Mouse (Mus musculus): ENCODE data around the gene Dennd5b. TPM values are rescaled to one million over a fixed set of nuclear protein-coding genes. Genes with fewer than 3 reads are reported as not detected.

Dennd5b gene
- polyA plus RNA-seq (2014; fragmentation: Nextera tagmentation; extraction: Ambion mirVana) = 11.3 and 11.4 TPM in 2 replicates

DNA sequence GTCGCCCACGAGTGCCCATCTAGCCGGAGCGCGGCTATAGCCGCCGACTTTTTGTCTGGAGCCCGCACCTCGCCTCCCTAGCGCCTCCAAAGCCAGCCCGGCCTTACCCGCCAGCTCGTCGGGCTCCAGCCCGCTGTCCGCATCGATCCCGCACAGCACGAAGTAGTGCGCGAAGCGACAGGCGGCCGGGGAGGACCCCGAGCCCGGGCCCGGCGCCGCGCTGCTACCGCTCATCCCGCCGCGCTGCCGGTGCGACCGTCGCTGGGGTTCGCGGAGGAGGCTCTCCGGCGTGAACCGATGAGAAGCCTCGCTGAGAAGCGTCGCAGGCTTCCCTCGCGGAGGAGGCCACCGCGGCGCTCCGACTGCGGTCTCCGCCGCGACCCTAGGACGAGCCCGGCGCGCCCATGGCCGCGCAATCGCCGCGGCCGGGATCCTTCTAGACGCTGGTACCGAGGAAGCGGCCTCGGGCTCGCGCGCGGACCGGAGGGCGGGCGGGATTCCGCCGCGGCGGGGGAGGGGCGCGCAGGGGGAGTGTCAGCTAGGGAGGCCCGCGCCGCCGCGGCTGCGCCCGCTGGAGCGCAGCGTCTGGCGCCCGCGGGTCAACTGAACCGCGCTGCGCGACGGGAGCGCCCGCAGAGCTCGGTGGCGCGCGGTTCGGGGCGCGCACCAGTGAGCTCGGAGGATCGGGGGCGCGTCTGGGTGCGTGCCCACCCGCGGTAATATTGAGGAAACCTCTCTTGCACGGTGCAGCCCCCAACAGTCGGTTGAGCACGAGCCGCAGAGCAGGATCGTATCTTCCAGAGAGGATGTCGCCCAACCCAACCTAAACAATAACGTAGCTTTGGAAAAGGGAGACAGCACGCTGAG lies at the start of gene Dennd5b:
Gene Dennd5b (minus strand): TSS at position 605 of the 867 bp plus-strand sequence.
- no peaks in the 10 kb centered on the region for H3K27me3 ChIP-seq (ENCODE audit: control insufficient read depth, insufficient read depth, low read length)
- peak within 1 kb of the TSS; percentile 78 for H3K4me2 ChIP-seq (ENCODE audit: low read length)
- no peaks in the 10 kb centered on the region for H3K9me3 ChIP-seq (ENCODE audit: control insufficient read depth, low read length)
- peak within 1 kb of the TSS; percentile 87 to 95 for H3K4me3 ChIP-seq (ENCODE audit: control insufficient read depth in 1 of 2, insufficient read depth in 1 of 2, low read depth in 1 of 2, low read length in 2 of 2)
- ATAC-seq (ENCODE audit: insufficient number of reproducible peaks, insufficient read depth, low FRiP score, low read depth) = peak; percentile 94
- WGBS = under 1% methylated on average over 110 of the region's 124 CpGs
- H3K36me3 ChIP-seq (ENCODE audit: control insufficient read depth, insufficient read depth, low read length) = no peaks in the 10 kb centered on the region
- H3K9ac ChIP-seq (ENCODE audit: low read length) = peak within 1 kb of the TSS; percentile 90
- H3K27ac ChIP-seq (replicated peaks in 1 of 2; ENCODE audit: control insufficient read depth in 1 of 2, insufficient read depth in 1 of 2, low read depth in 2 of 2, low read length in 2 of 2) = peak within 1 kb of the TSS; percentile 93 to 97
- 0 out of 4 replicates have a peak, but pooled peaks cover 0 to 4% of the 10 kb centered on the region in 2 experiments for H3K4me1 ChIP-seq (ENCODE audit: control insufficient read depth in 2 of 2, insufficient read depth in 2 of 2, low read length in 2 of 2)

DNA sequence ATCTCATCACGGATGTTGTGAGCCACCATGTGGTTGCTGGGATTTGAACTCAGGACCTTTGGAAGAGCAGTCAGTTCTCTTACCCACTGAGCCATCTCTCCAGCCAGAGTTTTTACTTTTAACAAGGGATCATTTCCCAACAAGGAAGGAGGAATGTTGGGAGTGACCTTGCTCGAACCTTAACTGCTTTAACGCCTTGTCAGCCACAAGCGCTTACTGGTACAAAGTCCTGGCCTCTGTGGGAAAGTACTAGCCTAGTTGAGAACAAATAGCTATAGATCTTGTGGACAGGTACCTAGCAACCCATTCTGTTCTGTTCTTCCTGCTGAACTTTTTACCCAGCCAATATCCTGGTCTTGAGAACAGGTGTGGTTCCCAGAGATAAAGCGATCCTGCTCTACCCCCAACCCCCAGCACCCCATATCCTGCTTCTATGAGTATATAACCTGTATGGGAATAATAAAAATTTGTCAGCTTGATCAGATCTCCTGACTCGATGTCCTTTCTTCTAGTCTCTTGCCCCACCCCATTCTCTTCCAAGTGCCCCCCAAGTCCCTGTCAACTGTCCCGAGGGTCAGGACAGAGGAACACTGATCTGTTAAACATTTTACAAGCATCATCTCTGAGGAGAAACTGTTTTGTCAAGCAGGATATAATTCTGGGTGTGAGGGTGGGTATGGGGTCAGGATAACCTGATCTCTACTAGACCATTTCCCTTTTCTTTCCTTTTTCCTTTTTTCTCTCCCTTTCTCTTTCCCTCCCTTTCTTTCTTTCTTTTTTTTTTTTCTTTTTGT lies 47.2 kb upstream of the Dennd5b start:
- no peak for ATAC-seq (ENCODE audit: insufficient number of reproducible peaks, insufficient read depth, low FRiP score, low read depth)
- no peak overlapping the region for H3K4me2 ChIP-seq (ENCODE audit: low read length)
- H3K4me3 ChIP-seq (ENCODE audit: control insufficient read depth in 1 of 2, insufficient read depth in 1 of 2, low read depth in 1 of 2, low read length in 2 of 2) = no peak overlapping the region
- H3K36me3 ChIP-seq (ENCODE audit: control insufficient read depth, insufficient read depth, low read length) = peaks cover 14% of the 10 kb centered on the region
- 84% methylated on average over 7 of the region's 7 CpGs for WGBS
- no peaks in the 10 kb centered on the region for H3K27me3 ChIP-seq (ENCODE audit: control insufficient read depth, insufficient read depth, low read length)
- peaks cover 0 to 4% of the 10 kb centered on the region in 2 experiments; a peak in 1 of 4 replicates for H3K4me1 ChIP-seq (ENCODE audit: control insufficient read depth in 2 of 2, insufficient read depth in 2 of 2, low read length in 2 of 2)
- H3K9ac ChIP-seq (ENCODE audit: low read length) = no peak overlapping the region
- H3K27ac ChIP-seq (replicated peaks in 1 of 2; ENCODE audit: control insufficient read depth in 1 of 2, insufficient read depth in 1 of 2, low read depth in 2 of 2, low read length in 2 of 2) = no peak overlapping the region
- H3K9me3 ChIP-seq (ENCODE audit: control insufficient read depth, low read length) = no peaks in the 10 kb centered on the region

DNA sequence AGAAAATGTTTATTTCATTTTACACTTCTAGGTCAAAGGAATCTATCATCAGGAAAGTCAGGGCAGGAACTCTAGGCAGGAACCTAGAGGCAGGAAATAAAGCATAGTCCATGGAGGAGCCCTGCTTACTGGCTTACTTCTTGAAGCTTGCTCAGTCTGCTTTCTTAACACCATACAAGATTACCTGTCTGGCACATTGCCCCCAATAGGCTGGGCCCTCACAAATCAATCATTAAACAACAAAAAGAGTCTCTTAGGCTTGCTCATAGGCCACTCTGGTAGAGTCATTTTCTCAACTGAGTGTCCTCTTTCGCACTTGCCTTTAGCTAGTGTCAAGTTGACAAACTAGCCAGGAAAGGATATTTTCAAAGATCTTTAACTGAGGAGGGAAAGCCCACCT lies 43.7 kb upstream of the Dennd5b start:
- ATAC-seq (ENCODE audit: insufficient number of reproducible peaks, insufficient read depth, low FRiP score, low read depth) = no peak
- H3K27me3 ChIP-seq (ENCODE audit: control insufficient read depth, insufficient read depth, low read length) = no peaks in the 10 kb centered on the region
- no peak overlapping the region for H3K27ac ChIP-seq (replicated peaks in 1 of 2; ENCODE audit: control insufficient read depth in 1 of 2, insufficient read depth in 1 of 2, low read depth in 2 of 2, low read length in 2 of 2)
- no peak overlapping the region for H3K4me3 ChIP-seq (ENCODE audit: control insufficient read depth in 1 of 2, insufficient read depth in 1 of 2, low read depth in 1 of 2, low read length in 2 of 2)
- peaks cover 0 to 6% of the 10 kb centered on the region in 2 experiments; a peak in 2 of 4 replicates for H3K4me1 ChIP-seq (ENCODE audit: control insufficient read depth in 2 of 2, insufficient read depth in 2 of 2, low read length in 2 of 2)
- peaks cover 13% of the 10 kb centered on the region for H3K36me3 ChIP-seq (ENCODE audit: control insufficient read depth, insufficient read depth, low read length)
- H3K9me3 ChIP-seq (ENCODE audit: control insufficient read depth, low read length) = no peaks in the 10 kb centered on the region
- no peak overlapping the region for H3K9ac ChIP-seq (ENCODE audit: low read length)
- no peak overlapping the region for H3K4me2 ChIP-seq (ENCODE audit: low read length)
- 100% methylated on average over 1 of the region's 1 CpGs for WGBS

GRCm38 (mm10) chr6:149141393-149142173 lies 40.1 kb upstream of the Dennd5b start:
- peak overlapping the region; percentile 69 for H3K4me2 ChIP-seq (ENCODE audit: low read length)
- ATAC-seq (ENCODE audit: insufficient number of reproducible peaks, insufficient read depth, low FRiP score, low read depth) = peak; percentile 90
- peaks cover 0 to 6% of the 10 kb centered on the region in 2 experiments; a peak in 2 of 4 replicates for H3K4me1 ChIP-seq (ENCODE audit: control insufficient read depth in 2 of 2, insufficient read depth in 2 of 2, low read length in 2 of 2)
- 3% methylated on average over 36 of the region's 36 CpGs for WGBS
- H3K9ac ChIP-seq (ENCODE audit: low read length) = peak overlapping the region; percentile 80
- H3K36me3 ChIP-seq (ENCODE audit: control insufficient read depth, insufficient read depth, low read length) = peaks cover 11% of the 10 kb centered on the region
- peak overlapping the region; percentile 49 to 80; a peak in 3 of 4 replicates for H3K27ac ChIP-seq (replicated peaks in 1 of 2; ENCODE audit: control insufficient read depth in 1 of 2, insufficient read depth in 1 of 2, low read depth in 2 of 2, low read length in 2 of 2)
- H3K4me3 ChIP-seq (ENCODE audit: control insufficient read depth in 1 of 2, insufficient read depth in 1 of 2, low read depth in 1 of 2, low read length in 2 of 2) = peak overlapping the region; percentile 57 to 74
- H3K27me3 ChIP-seq (ENCODE audit: control insufficient read depth, insufficient read depth, low read length) = no peaks in the 10 kb centered on the region
- H3K9me3 ChIP-seq (ENCODE audit: control insufficient read depth, low read length) = no peaks in the 10 kb centered on the region

- H3K9me3 ChIP-seq (ENCODE audit: control insufficient read depth, low read length) = no peaks in the 10 kb centered on the region
- no peak for ATAC-seq (ENCODE audit: insufficient number of reproducible peaks, insufficient read depth, low FRiP score, low read depth)
- H3K9ac ChIP-seq (ENCODE audit: low read length) = no peak within 1 kb of the TSS
- H3K4me1 ChIP-seq (ENCODE audit: control insufficient read depth in 2 of 2, insufficient read depth in 2 of 2, low read length in 2 of 2) = peaks cover 4 to 12% of the 10 kb centered on the region in 2 experiments
- peaks cover 3% of the 10 kb centered on the region for H3K36me3 ChIP-seq (ENCODE audit: control insufficient read depth, insufficient read depth, low read length)
- H3K27me3 ChIP-seq (ENCODE audit: control insufficient read depth, insufficient read depth, low read length) = no peaks in the 10 kb centered on the region
- no peak within 1 kb of the TSS for H3K27ac ChIP-seq (replicated peaks in 1 of 2; ENCODE audit: control insufficient read depth in 1 of 2, insufficient read depth in 1 of 2, low read depth in 2 of 2, low read length in 2 of 2)
- no peak within 1 kb of the TSS for H3K4me3 ChIP-seq (ENCODE audit: control insufficient read depth in 1 of 2, insufficient read depth in 1 of 2, low read depth in 1 of 2, low read length in 2 of 2)
- no peak within 1 kb of the TSS for H3K4me2 ChIP-seq (ENCODE audit: low read length)
- WGBS = 65% methylated on average over 1 of the region's 1 CpGs
These were observed 38.0 kb upstream of the Dennd5b start, which contains the start of gene Etfbkmt for GRCm38 (mm10) chr6:149139471-149139870. TSS of gene Etfbkmt (plus strand) at chr6:149139849.

DNA sequence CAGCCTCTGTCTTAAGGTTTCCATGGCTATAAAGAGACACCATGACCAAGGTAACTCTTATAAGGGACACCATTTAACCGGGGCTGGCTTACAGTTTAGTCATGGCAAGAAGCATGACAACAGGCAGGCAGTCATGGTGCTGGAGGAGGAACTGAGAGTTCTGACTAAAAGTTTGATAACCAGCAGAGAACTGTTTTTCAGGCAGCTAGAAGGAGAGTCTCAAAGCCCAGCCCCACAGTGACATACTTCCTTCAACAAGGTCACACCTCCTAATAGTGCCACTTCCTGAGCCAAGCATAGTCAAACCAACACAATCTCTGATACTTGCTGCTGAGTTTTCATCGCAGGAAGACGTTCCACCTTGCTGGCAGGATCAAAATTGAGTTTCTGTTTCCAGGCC lies 37.5 kb upstream of the Dennd5b start:
- Histone ChIP-seq H3K4me1 (ENCODE audit: control insufficient read depth in 2 of 2, insufficient read depth in 2 of 2, low read length in 2 of 2) (peaks cover 4 to 16% of the 10 kb centered on the region in 2 experiments), H3K27ac (replicated peaks in 1 of 2; ENCODE audit: control insufficient read depth in 1 of 2, insufficient read depth in 1 of 2, low read depth in 2 of 2, low read length in 2 of 2) (no peak overlapping the region), H3K9me3 (ENCODE audit: control insufficient read depth, low read length) (no peaks in the 10 kb centered on the region), H3K4me3 (ENCODE audit: control insufficient read depth in 1 of 2, insufficient read depth in 1 of 2, low read depth in 1 of 2, low read length in 2 of 2) (no peak overlapping the region), H3K27me3 (ENCODE audit: control insufficient read depth, insufficient read depth, low read length) (no peaks in the 10 kb centered on the region), H3K36me3 (ENCODE audit: control insufficient read depth, insufficient read depth, low read length) (no peaks in the 10 kb centered on the region), H3K4me2 (ENCODE audit: low read length) (no peak overlapping the region), H3K9ac (ENCODE audit: low read length) (no peak overlapping the region)
- 86% methylated on average over 3 of the region's 3 CpGs for WGBS
- ATAC-seq (ENCODE audit: insufficient number of reproducible peaks, insufficient read depth, low FRiP score, low read depth) = no peak

- Histone ChIP-seq H3K36me3 (ENCODE audit: control insufficient read depth, insufficient read depth, low read length) (no peaks in the 10 kb centered on the region), H3K9me3 (ENCODE audit: control insufficient read depth, low read length) (no peaks in the 10 kb centered on the region), H3K4me2 (ENCODE audit: low read length) (no peak overlapping the region), H3K27me3 (ENCODE audit: control insufficient read depth, insufficient read depth, low read length) (no peaks in the 10 kb centered on the region), H3K4me1 (ENCODE audit: control insufficient read depth in 2 of 2, insufficient read depth in 2 of 2, low read length in 2 of 2) (peaks cover 4 to 19% of the 10 kb centered on the region in 2 experiments), H3K4me3 (ENCODE audit: control insufficient read depth in 1 of 2, insufficient read depth in 1 of 2, low read depth in 1 of 2, low read length in 2 of 2) (no peak overlapping the region), H3K9ac (ENCODE audit: low read length) (no peak overlapping the region), H3K27ac (replicated peaks in 1 of 2; ENCODE audit: control insufficient read depth in 1 of 2, insufficient read depth in 1 of 2, low read depth in 2 of 2, low read length in 2 of 2) (no peak overlapping the region)
- ATAC-seq (ENCODE audit: insufficient number of reproducible peaks, insufficient read depth, low FRiP score, low read depth) = no peak
- 67% methylated on average over 2 of the region's 2 CpGs for WGBS
These were observed 36.5 kb upstream of the Dennd5b start for GRCm38 (mm10) chr6:149137936-149138335.
